Mouse (Mus musculus) adrenal gland, postnatal 10 days (tissue): ENCODE results near the gene Chka. TPM values are rescaled to one million over a fixed set of nuclear protein-coding genes. Genes with fewer than 3 reads are reported as not detected.

Experiments used
- total RNA-seq, 2 experiments: library from RNA; stranded (reverse); gene quantifications; 2 replicates each; pipeline ENCODE4 v1.2.3; 2021

The Chka gene
- total RNA-seq, 2 experiments from 2014 or later: 46.6 to 53.1 TPM

Other genes starting within 250 kb of the Chka start
- gene Lrp5, start 165.2 kb upstream of the Chka start, total RNA-seq: 100 to 1,000 TPM in 1 of 2 experiments, 10 to 100 TPM in 1; 87.0 to 104 TPM
- gene 1810055G02Rik, start 143.5 kb upstream of the Chka start, total RNA-seq: 10 to 100 TPM; 20.9 to 45.9 TPM
- 10 to 100 TPM; 42.2 to 55.8 TPM for gene Kmt5b, start 84.4 kb upstream of the Chka start, total RNA-seq
- 10 to 100 TPM; 40.7 to 52.9 TPM for gene Tcirg1, start 55.4 kb downstream of the Chka start, total RNA-seq
- gene Ndufs8, start 61.0 kb downstream of the Chka start, total RNA-seq: 100 to 1,000 TPM; 409 to 436 TPM
- 10 to 100 TPM; 50.9 to 71.0 TPM for gene Aldh3b1, start 78.0 kb downstream of the Chka start, total RNA-seq
- 10 to 100 TPM; 42.5 to 47.5 TPM for gene Unc93b1, start 83.4 kb downstream of the Chka start, total RNA-seq
- gene Aldh3b3, start 106.9 kb downstream of the Chka start, total RNA-seq: under 1 TPM; 0.63 to 0.76 TPM
- 10 to 100 TPM in 1 of 2 experiments, 1 to 10 TPM in 1; 8.9 to 11.2 TPM for gene Aldh3b2, start 120.6 kb downstream of the Chka start, total RNA-seq
- gene Acy3, start 134.8 kb downstream of the Chka start, total RNA-seq: 10 to 100 TPM; 32.0 to 33.3 TPM
- not detected for gene Tbx10, start 141.0 kb downstream of the Chka start, total RNA-seq
- 10 to 100 TPM; 39.4 to 40.5 TPM for gene Nudt8, start 148.8 kb downstream of the Chka start, total RNA-seq
- 1 to 10 TPM in 1 of 2 experiments, under 1 TPM in 1; 0.72 to 1.9 TPM for gene Gm49405, start 148.9 kb downstream of the Chka start, total RNA-seq
- gene Doc2g, start 151.5 kb downstream of the Chka start, total RNA-seq: 1 to 10 TPM; 1.3 to 3.0 TPM
- gene Ndufv1, start 161.0 kb downstream of the Chka start, total RNA-seq: 100 to 1,000 TPM; 683 to 759 TPM
- gene Gstp1, start 186.2 kb downstream of the Chka start, total RNA-seq: 100 to 1,000 TPM; 270 to 316 TPM
- 10 to 100 TPM; 34.9 to 50.2 TPM for gene Gstp2, start 194.2 kb downstream of the Chka start, total RNA-seq
- gene Gstp3, start 207.8 kb downstream of the Chka start, total RNA-seq: 10 to 100 TPM; 42.6 to 90.1 TPM
- gene Cabp2, start 229.8 kb downstream of the Chka start, total RNA-seq: under 1 TPM in 1 of 2 experiments, not detected in 1; 0.63 TPM
- gene Cdk2ap2, start 245.4 kb downstream of the Chka start, total RNA-seq: 10 to 100 TPM; 56.3 to 64.1 TPM
- gene Pitpnm1, start 248.2 kb downstream of the Chka start, total RNA-seq: 10 to 100 TPM; 59.7 to 75.1 TPM